Mouse (Mus musculus) intestine, postnatal 0 days (tissue): Measurements from ENCODE around the gene Degs2. TPM values are rescaled to one million over a fixed set of nuclear protein-coding genes. Genes with fewer than 3 reads are reported as not detected.
A peak's percentile ranks its signal among the peaks of the same experiment; 100 is the strongest.

Experiments used
- ATAC-seq: fragments of 200-750 bp; cut with Nextera tagmentation; 2 replicates; pipeline ENCODE4 v1.8.0; 2017; ENCODE audit warnings: mild to moderate bottlenecking, moderate TSS enrichment, moderate library complexity
- H3K27ac ChIP-seq: fragments of 300-500 bp; sonication (generic); 2 replicates; pipeline ENCODE4 v1.5.1; 2014; ENCODE audit warnings: mild to moderate bottlenecking, low read depth, low read length, moderate library complexity
- H3K27me3 ChIP-seq: fragments of 300-500 bp; sonication (generic); replicated peaks from 2 replicates; pipeline ENCODE4 v1.6.1; 2014; ENCODE audit warnings: low read length, mixed read lengths; ENCODE audit not compliant: control insufficient read depth, insufficient read depth
- H3K36me3 ChIP-seq: fragments of 300-500 bp; sonication (generic); 2 replicates; pipeline ENCODE4 v1.6.1; 2014; ENCODE audit warnings: mild to moderate bottlenecking, moderate library complexity; ENCODE audit not compliant: control insufficient read depth, insufficient read depth
- H3K4me1 ChIP-seq: fragments of 300-500 bp; sonication (generic); replicated peaks from 2 replicates; pipeline ENCODE4 v1.6.1; 2014; ENCODE audit warnings: antibody characterized with exemption, low read length, mixed read lengths; ENCODE audit not compliant: control insufficient read depth, insufficient read depth
- H3K4me2 ChIP-seq: fragments of 300-500 bp; sonication (generic); replicated peaks from 2 replicates; pipeline ENCODE4 v1.6.1; 2014; ENCODE audit warnings: low read depth, mild to moderate bottlenecking, moderate library complexity
- H3K4me3 ChIP-seq: fragments of 300-500 bp; sonication (generic); 2 replicates; pipeline ENCODE4 v1.5.1; 2014; ENCODE audit warnings: low read depth, low read length
- H3K9ac ChIP-seq: fragments of 300-500 bp; sonication (generic); 2 replicates; pipeline ENCODE4 v1.6.1; 2014; ENCODE audit warnings: mild to moderate bottlenecking, low read depth, low read length
- H3K9me3 ChIP-seq: fragments of 300-500 bp; sonication (generic); 2 replicates; pipeline ENCODE4 v1.6.1; 2016; ENCODE audit warnings: mixed run types; ENCODE audit not compliant: control insufficient read depth
- CTCF ChIP-seq: sonication (generic); IDR thresholded peaks from 2 replicates; pipeline ENCODE4 v1.5.1; 2016; ENCODE audit warnings: low read depth, mild to moderate bottlenecking, control low read depth, antibody characterized with exemption, moderate library complexity
- WGBS: fragments of 180-500 bp; shearing (Covaris S2); extraction: QIAGEN DNeasy Blood & Tissue Kit; methylation state at CpG from one replicate; pipeline ENCODE4 v1.1.7; 2014; 5-methylcytosine and 5-hydroxymethylcytosine counted together
- polyA plus RNA-seq: library from polyadenylated mRNA; unstranded; fragments of >200 nt; fragmentation: Nextera tagmentation; extraction: Ambion mirVana; gene quantifications from 2 replicates; pipeline ENCODE4 v1.2.1, GENCODE M21; 2015

Degs2 gene
- polyA plus RNA-seq, 1 experiment from 2014 or later = 273 TPM

DNA sequence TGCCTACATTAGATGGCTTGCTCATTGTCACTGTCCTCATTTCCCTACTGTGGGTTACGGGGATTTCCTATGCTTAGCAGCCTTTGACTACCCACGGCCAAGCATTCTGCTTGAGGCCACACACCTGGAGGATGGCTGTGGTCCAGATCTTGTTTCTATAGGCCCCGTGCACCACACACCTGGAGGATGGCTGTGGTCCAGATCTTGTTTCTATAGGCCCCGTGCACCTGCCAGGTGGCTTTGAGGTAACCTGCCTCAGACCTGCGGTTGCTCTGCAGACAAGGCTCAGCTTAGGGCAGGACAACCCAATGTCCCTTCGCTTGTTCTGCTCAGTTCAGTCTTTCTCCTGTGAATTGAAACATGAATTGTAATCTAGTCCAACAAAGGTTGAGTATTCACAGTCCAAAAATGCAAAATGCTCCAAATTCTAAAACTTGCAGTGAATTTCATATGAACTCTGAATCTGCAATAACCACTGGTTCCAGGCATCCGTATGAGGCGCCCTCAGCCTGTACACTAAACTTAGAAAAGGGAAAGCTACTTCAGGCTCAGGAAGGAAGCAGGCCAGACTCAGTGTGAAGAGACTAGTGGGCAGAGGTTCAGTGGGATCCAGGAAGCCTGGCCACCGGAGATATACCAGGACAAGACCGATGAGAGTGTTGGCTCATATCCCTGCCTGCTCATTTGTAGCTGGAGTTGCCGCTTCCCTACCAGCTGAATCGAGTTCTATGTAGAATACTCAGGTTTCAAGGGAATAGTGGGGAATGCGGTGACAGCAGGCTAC is 19.7 kb downstream of the Degs2 start:
- Histone ChIP-seq H3K4me3 (no peak overlapping the region), H3K36me3 (peaks cover 70% of the 10 kb centered on the region), H3K27ac (no peak overlapping the region), H3K27me3 (no peaks in the 10 kb centered on the region), H3K4me2 (no peak overlapping the region), H3K4me1 (no peaks in the 10 kb centered on the region), H3K9me3 (no peaks in the 10 kb centered on the region), H3K9ac (no peak overlapping the region)
- 88% methylated on average over 13 of the region's 13 CpGs for WGBS
- no peak for ATAC-seq
- no peak for TF ChIP-seq CTCF

DNA sequence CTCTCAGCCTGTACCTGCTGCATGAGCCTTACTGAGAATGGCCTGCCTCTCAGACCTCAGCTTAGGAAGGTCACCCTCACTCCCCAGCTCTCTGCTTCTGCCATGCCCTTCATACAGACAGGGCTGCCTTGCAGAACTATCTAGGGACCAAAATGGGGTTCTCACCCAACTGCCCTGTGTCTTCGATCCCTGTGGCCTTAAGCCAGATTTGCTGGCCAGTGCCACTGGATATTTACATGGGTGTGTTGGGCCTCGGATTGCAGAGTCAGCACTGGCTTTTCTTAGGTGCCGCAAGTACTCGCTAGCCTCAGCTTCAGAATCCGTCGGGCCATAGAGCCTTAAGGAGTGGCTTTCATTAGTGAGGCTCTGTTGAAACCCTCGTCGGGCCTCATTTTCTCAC is 21.3 kb downstream of the Degs2 start:
- H3K36me3 ChIP-seq = peaks cover 65% of the 10 kb centered on the region
- no peak for ATAC-seq
- H3K27ac ChIP-seq = no peak overlapping the region
- no peaks in the 10 kb centered on the region for H3K4me1 ChIP-seq
- no peak overlapping the region for H3K9ac ChIP-seq
- H3K4me3 ChIP-seq = no peak overlapping the region
- no peak overlapping the region for H3K4me2 ChIP-seq
- H3K27me3 ChIP-seq = no peaks in the 10 kb centered on the region
- no peak for TF ChIP-seq CTCF
- WGBS = 74% methylated on average over 8 of the region's 8 CpGs
- H3K9me3 ChIP-seq = no peaks in the 10 kb centered on the region

DNA sequence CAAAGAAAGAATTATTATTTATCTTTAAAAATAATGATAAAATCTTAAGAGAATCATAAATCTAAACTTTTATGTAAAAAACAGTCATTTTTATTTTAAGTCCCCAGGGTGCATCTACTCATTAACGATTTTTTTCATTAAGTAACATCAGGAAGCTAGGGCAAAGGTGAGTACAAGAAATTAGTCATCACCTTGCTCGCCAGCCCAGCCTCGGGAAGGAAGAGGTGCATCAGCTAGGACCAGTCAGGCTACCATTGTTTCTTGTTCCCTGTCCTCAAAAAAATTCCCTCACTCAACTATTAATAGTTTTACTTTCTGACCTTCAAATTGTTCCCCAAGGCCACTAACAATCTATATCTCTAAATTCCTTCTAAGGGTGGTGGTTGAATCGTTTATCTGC is 23.7 kb downstream of the Degs2 start:
- Histone ChIP-seq H3K4me1 (no peaks in the 10 kb centered on the region), H3K9ac (no peak overlapping the region), H3K4me3 (no peak overlapping the region), H3K36me3 (peaks cover 54% of the 10 kb centered on the region), H3K4me2 (no peak overlapping the region), H3K9me3 (no peaks in the 10 kb centered on the region), H3K27ac (peak overlapping the region; percentile 17; the same call in 1 of the 2 replicates), H3K27me3 (no peaks in the 10 kb centered on the region)
- ATAC-seq = no peak
- TF ChIP-seq CTCF = no peak
- 47% methylated on average over 4 of the region's 4 CpGs for WGBS

DNA sequence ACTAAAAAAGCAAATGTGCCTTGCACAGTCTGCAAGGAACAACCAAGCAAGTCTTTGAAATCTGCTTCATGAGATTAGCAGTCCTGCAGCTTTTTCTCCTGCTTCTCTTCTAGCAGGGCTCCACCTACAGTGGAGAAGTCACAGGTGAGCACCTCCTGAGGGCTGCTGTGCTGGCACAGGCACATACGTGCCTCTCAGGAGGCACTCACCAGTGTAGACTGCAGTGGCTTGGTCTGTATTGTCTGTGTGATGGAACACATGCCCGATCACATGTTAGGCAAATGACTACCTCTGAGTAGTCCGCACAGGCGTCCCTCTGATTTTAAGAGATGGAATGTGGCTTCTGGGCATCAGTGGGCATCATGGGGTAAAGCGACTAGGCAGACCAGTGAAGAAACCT is 25.0 kb downstream of the Degs2 start:
- Histone ChIP-seq H3K9ac (no peak overlapping the region), H3K4me3 (no peak overlapping the region), H3K4me1 (no peaks in the 10 kb centered on the region), H3K4me2 (no peak overlapping the region), H3K27ac (peak overlapping the region; percentile 16; the same call in 1 of the 2 replicates), H3K27me3 (no peaks in the 10 kb centered on the region), H3K36me3 (peaks cover 47% of the 10 kb centered on the region), H3K9me3 (no peaks in the 10 kb centered on the region)
- WGBS = 89% methylated on average over 5 of the region's 5 CpGs
- no peak for TF ChIP-seq CTCF
- ATAC-seq = no peak

DNA sequence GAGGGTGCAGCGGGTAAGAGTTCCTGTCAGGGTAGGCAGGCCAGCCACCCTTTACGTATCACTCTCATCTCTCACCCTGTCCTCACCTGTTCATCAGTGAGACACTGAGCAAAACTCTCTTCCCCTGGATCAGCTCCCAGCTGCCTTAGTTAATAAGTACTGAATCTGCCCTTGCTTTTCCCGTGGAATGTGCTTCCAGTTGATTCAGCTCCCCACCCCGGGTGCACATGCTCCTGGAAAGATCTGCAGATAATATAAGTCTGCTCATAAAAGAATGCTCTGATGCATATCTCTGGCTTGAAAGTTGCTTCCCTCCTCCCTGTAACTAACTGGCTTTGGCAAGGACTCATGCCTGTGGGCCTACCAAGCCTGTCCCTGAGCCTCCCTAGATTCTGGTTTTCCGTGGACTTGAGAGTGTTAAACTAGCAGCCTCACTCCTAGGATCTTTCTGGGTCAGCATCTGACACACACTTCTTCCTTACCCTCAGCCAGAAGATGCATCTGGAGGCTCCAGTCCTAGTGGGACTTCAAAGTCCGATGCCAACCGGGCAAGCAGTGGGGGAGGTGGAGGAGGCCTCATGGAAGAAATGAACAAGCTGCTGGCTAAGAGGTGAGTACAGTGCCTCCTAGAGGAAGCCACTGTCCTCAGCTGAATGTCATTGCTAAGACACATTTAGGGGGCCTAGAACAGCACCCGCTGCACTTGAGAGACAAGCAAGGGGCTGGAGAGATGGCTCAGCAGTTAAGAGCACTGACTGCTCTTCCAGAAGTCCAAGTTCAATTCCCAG is 26.3 kb downstream of the Degs2 start:
- peak; percentile 70 for TF ChIP-seq CTCF
- no peak overlapping the region for H3K4me3 ChIP-seq
- ATAC-seq = peak; percentile 67
- H3K4me1 ChIP-seq = no peaks in the 10 kb centered on the region
- H3K9me3 ChIP-seq = no peaks in the 10 kb centered on the region
- no peak overlapping the region for H3K9ac ChIP-seq
- peaks cover 38% of the 10 kb centered on the region for H3K36me3 ChIP-seq
- WGBS = 54% methylated on average over 8 of the region's 8 CpGs
- H3K27me3 ChIP-seq = no peaks in the 10 kb centered on the region
- H3K4me2 ChIP-seq = no peak overlapping the region; the same call in 1 of the 2 replicates
- H3K27ac ChIP-seq = peak overlapping the region; percentile 64

DNA sequence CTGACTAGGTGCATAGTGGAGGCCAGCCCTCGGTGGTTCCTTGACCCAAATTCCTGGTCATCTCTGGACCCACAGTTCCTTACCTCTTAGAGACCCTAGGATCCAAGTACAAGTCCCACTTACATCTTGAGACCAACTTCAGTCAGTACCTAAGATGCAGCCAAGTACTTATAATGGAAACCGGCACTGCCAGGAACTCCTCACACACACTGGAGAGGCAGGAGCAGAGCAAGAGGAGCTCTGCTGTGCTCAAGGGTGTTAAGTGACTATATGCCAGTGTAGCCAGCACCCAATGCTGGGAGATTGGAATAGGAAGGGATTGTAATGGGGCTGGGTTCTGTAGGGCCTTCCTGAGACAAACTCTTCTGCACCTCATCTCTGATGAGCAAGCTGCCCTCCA is 27.2 kb downstream of the Degs2 start:
- no peak for TF ChIP-seq CTCF
- Histone ChIP-seq H3K9me3 (no peaks in the 10 kb centered on the region), H3K27ac (no peak overlapping the region), H3K36me3 (peaks cover 39% of the 10 kb centered on the region), H3K4me2 (no peak overlapping the region; the same call in 1 of the 2 replicates), H3K4me3 (no peak overlapping the region), H3K9ac (no peak overlapping the region), H3K4me1 (no peaks in the 10 kb centered on the region), H3K27me3 (no peaks in the 10 kb centered on the region)
- no peak for ATAC-seq
- WGBS = 82% methylated on average over 2 of the region's 2 CpGs
